Mouse (Mus musculus) bone marrow, adult 2 months (tissue): ENCODE results near the gene Ntrk3.

Experiments
- CTCF ChIP-seq: fragments of 200-500 bp; IDR thresholded peaks from 2 replicates; pipeline ENCODE4 v1.5.1; 2011; ENCODE audit warnings: low read length, control low read depth; ENCODE audit not compliant: control insufficient read depth, insufficient read depth
- POLR2A ChIP-seq: fragments of 200-500 bp; IDR thresholded peaks from 2 replicates; pipeline ENCODE4 v1.6.1; 2011; ENCODE audit warnings: low read depth, mild to moderate bottlenecking, control low read depth, low read length, borderline replicate concordance; ENCODE audit not compliant: control insufficient read depth

DNA sequence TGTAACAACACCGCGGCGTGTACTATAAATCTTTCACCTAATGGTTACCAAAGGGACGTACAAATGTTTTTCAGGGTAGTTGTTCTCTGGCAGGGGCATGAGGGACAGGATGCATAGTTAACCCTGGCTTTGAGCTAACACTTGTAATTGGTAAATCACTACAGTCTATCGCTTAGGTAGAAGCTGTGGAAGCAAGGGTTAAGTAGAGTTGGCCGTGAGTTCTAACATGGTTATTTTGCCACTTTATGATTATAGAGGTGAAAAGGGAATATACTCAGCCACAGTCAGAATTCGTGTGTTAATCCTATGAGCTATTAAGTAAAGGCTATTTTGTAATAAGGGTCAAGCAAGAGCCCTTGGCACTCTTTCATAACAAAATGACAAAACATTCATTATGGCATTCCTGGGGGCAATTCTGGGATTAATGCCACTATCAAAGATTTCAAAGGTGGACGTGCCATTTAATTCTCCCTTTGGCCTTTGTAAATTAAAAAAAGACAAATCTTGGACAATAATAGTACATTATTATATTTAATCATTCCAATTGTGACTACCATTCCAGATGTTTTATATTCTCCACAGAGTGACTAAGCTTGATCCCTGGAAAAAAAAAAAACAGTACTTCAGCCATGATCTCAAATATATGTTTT, 1.7 kb upstream of the Ntrk3 start:
- TF ChIP-seq POLR2A: no peak
- TF ChIP-seq CTCF: no peak
